Mouse (Mus musculus): ENCODE results near the gene Hmga1. TPM values are rescaled to one million over a fixed set of nuclear protein-coding genes. Genes with fewer than 3 reads are reported as not detected.

Hmga1 gene
- total and polyA plus RNA-seq, 3 experiments = 131 to 1,702 (median 270) TPM

DNA sequence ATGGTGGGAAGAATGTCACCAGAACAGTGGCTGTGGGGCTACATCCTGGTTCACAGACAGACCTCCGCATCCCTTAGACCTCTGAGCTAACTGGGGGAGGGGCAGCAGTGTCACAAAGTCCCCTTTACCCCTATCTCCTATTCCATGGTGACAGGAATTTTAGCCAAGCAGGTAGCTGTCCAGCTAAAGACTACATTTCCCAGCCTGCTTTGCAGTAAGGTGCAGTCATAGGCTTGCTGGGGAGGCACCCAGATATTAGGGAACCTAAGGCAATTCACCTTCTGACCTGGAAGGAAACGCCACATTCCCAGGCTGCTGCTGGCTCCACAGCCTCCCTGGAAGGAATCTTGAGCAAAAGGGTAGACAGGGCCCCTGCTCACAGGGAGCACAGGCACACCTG, 15.0 kb upstream of the Hmga1 start:
- H3K4me1 ChIP-seq (ENCODE audit: insufficient read depth, low read depth, low read length) = peaks cover 7% of the 10 kb centered on the region; the same call in 1 of the 2 replicates
- no peaks in the 10 kb centered on the region for H3K36me3 ChIP-seq (replicated peaks)
- no peaks in the 10 kb centered on the region for H3K9me3 ChIP-seq (replicated peaks)
- no peak for ATAC-seq (ENCODE audit: extremely low read depth, insufficient number of reproducible peaks, low FRiP score, poor library complexity, severe bottlenecking)
- H3K27me3 ChIP-seq (ENCODE audit: insufficient read depth, low read length) = peaks cover 46% of the 10 kb centered on the region
- no peak overlapping the region for H3K4me3 ChIP-seq (ENCODE audit: low read depth, low read length)
- DNase-seq (ENCODE audit: low spot score) = no peak
- TF ChIP-seq TAL1 (conservative IDR thresholded peaks at IDR 0.05; ENCODE audit: low read depth, low read length) (no peak), CTCF (IDR thresholded peaks at IDR 0.05; ENCODE audit: low read depth, low read length) (no peak), GATA1 (IDR thresholded peaks at IDR 0.05; ENCODE audit: borderline replicate concordance, low read length) (no peak), GATA2 (IDR thresholded peaks at IDR 0.05; ENCODE audit: borderline replicate concordance, low read depth, low read length) (no peak), POLR2AphosphoS5 (IDR thresholded peaks at IDR 0.05; ENCODE audit: insufficient replicate concordance, low read depth, low read length) (no peak)

DNA sequence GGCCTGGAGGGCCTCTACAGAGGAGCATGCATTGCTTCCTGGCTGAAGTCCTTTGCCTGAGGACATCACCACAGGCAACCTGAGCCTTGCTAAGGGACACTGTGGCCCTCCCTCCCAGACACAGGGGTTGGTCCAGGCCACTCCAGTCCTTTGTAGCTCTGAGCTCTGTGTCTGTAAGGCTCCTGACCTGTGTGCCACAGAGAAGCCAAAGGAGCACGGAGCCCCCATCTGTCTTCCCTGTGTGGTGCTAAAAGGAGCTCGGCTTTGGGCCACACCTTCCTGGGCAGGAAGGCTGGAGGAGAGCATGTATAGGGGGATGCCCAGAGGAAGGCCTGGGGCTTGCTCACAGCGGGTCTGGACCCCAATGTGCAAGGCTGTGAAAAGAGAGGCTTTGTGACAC, 14.3 kb upstream of the Hmga1 start:
- H3K36me3 ChIP-seq (replicated peaks) = no peaks in the 10 kb centered on the region
- peaks cover 7% of the 10 kb centered on the region; the same call in 1 of the 2 replicates for H3K4me1 ChIP-seq (ENCODE audit: insufficient read depth, low read depth, low read length)
- DNase-seq (ENCODE audit: low spot score) (no peak), ATAC-seq (ENCODE audit: extremely low read depth, insufficient number of reproducible peaks, low FRiP score, poor library complexity, severe bottlenecking) (no peak)
- H3K9me3 ChIP-seq (replicated peaks) = no peaks in the 10 kb centered on the region
- no peak overlapping the region for H3K4me3 ChIP-seq (ENCODE audit: low read depth, low read length)
- TF ChIP-seq CTCF (IDR thresholded peaks at IDR 0.05; ENCODE audit: low read depth, low read length) (no peak), GATA2 (IDR thresholded peaks at IDR 0.05; ENCODE audit: borderline replicate concordance, low read depth, low read length) (no peak), GATA1 (IDR thresholded peaks at IDR 0.05; ENCODE audit: borderline replicate concordance, low read length) (no peak), POLR2AphosphoS5 (IDR thresholded peaks at IDR 0.05; ENCODE audit: insufficient replicate concordance, low read depth, low read length) (no peak), TAL1 (conservative IDR thresholded peaks at IDR 0.05; ENCODE audit: low read depth, low read length) (no peak)
- peaks cover 43% of the 10 kb centered on the region for H3K27me3 ChIP-seq (ENCODE audit: insufficient read depth, low read length)

DNA sequence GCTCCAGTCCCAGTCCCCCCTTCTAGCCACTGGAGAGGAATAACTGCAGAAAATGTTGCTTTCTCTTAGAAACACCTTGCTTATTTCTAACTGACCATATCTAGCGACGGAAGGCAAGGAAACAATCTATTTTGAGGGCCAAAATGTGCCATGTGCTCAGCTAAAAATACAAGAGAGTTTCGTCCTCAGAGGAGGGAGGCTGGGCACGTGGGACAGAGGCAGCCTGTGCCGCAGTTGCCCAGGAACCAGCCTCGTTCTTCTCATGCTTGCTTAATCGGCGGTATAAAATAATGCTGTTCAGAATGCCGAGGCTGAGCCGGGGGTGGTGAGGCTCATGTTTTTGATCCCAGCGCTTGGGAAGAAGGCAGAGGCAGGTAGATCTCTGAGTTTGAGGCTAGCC, 11.7 kb upstream of the Hmga1 start:
- Histone ChIP-seq H3K4me1 (ENCODE audit: insufficient read depth, low read depth, low read length) (peaks cover 18% of the 10 kb centered on the region), H3K36me3 (replicated peaks) (no peaks in the 10 kb centered on the region), H3K4me3 (ENCODE audit: low read depth, low read length) (no peak overlapping the region), H3K9me3 (replicated peaks) (no peaks in the 10 kb centered on the region), H3K27me3 (ENCODE audit: insufficient read depth, low read length) (peaks cover 34% of the 10 kb centered on the region)
- TF ChIP-seq GATA1 (IDR thresholded peaks at IDR 0.05; ENCODE audit: borderline replicate concordance, low read length) (no peak), POLR2AphosphoS5 (IDR thresholded peaks at IDR 0.05; ENCODE audit: insufficient replicate concordance, low read depth, low read length) (no peak), TAL1 (conservative IDR thresholded peaks at IDR 0.05; ENCODE audit: low read depth, low read length) (no peak), GATA2 (IDR thresholded peaks at IDR 0.05; ENCODE audit: borderline replicate concordance, low read depth, low read length) (no peak), CTCF (IDR thresholded peaks at IDR 0.05; ENCODE audit: low read depth, low read length) (no peak)
- no peak for DNase-seq (ENCODE audit: low spot score)
- ATAC-seq (ENCODE audit: extremely low read depth, insufficient number of reproducible peaks, low FRiP score, poor library complexity, severe bottlenecking) = no peak

DNA sequence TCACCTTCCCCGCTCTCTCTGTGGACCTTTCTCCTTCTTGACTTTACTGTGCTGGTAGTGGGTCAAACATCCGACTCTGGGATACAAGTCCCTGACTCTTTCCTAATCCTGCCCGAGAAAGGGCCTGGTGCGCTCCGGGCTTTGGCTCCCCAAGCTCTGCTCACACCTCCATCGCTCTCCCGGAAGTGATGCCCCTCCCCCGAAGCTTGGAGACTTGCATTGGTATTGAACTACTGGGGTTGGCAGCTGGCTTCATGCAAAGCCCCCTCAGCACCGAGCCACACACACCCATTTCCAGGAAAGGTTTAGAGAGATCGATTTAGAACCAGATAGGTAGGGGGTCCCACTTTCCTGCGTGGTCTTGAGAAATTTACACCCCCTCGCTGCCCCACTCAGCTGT, 10.3 kb upstream of the Hmga1 start:
- no peak for DNase-seq (ENCODE audit: low spot score)
- Histone ChIP-seq H3K4me1 (ENCODE audit: insufficient read depth, low read depth, low read length) (peaks cover 29% of the 10 kb centered on the region), H3K27me3 (ENCODE audit: insufficient read depth, low read length) (peaks cover 30% of the 10 kb centered on the region), H3K36me3 (replicated peaks) (no peaks in the 10 kb centered on the region), H3K9me3 (replicated peaks) (no peaks in the 10 kb centered on the region), H3K4me3 (ENCODE audit: low read depth, low read length) (no peak overlapping the region)
- TF ChIP-seq TAL1 (conservative IDR thresholded peaks at IDR 0.05; ENCODE audit: low read depth, low read length) (no peak), GATA2 (IDR thresholded peaks at IDR 0.05; ENCODE audit: borderline replicate concordance, low read depth, low read length) (no peak), POLR2AphosphoS5 (IDR thresholded peaks at IDR 0.05; ENCODE audit: insufficient replicate concordance, low read depth, low read length) (no peak), GATA1 (IDR thresholded peaks at IDR 0.05; ENCODE audit: borderline replicate concordance, low read length) (no peak), CTCF (IDR thresholded peaks at IDR 0.05; ENCODE audit: low read depth, low read length) (no peak)
- no peak for ATAC-seq (ENCODE audit: extremely low read depth, insufficient number of reproducible peaks, low FRiP score, poor library complexity, severe bottlenecking)

DNA sequence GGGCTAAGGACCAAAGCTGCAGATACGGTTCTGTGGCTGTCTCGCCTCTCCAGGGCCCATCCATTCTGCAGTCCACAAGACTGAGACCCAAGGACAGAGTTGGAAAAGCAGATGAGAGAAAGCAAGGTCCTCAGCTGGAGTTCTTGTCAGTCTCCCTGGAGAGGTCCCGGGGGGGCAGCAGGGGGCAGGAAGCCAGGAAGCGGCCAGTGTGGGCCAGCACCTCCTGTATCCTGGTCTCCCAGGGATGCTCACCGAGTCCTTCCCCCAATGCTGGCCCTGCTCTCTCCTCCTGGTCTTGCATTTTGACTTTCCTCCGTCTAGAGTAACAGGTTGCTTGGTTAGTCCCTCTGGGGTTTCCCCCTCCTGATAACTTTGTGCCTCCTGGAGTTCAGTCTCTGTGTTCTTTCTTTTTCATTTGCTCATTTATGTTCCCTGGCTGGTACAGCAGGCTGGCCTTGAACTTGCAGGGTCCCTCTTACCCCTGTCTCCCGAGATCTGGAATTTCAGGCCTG, 9.7 kb upstream of the Hmga1 start:
- no peak for DNase-seq (ENCODE audit: low spot score)
- Histone ChIP-seq H3K27me3 (ENCODE audit: insufficient read depth, low read length) (peaks cover 25% of the 10 kb centered on the region), H3K4me1 (ENCODE audit: insufficient read depth, low read depth, low read length) (peaks cover 31% of the 10 kb centered on the region), H3K9me3 (replicated peaks) (no peaks in the 10 kb centered on the region), H3K36me3 (replicated peaks) (no peaks in the 10 kb centered on the region), H3K4me3 (ENCODE audit: low read depth, low read length) (no peak overlapping the region)
- no peak for TF ChIP-seq TAL1 (conservative IDR thresholded peaks at IDR 0.05; ENCODE audit: low read depth, low read length)
- no peak for TF ChIP-seq GATA1 (IDR thresholded peaks at IDR 0.05; ENCODE audit: borderline replicate concordance, low read length)
- TF ChIP-seq GATA2 (IDR thresholded peaks at IDR 0.05; ENCODE audit: borderline replicate concordance, low read depth, low read length) = no peak
- TF ChIP-seq CTCF (IDR thresholded peaks at IDR 0.05; ENCODE audit: low read depth, low read length) = no peak
- ATAC-seq (ENCODE audit: extremely low read depth, insufficient number of reproducible peaks, low FRiP score, poor library complexity, severe bottlenecking) = no peak

DNA sequence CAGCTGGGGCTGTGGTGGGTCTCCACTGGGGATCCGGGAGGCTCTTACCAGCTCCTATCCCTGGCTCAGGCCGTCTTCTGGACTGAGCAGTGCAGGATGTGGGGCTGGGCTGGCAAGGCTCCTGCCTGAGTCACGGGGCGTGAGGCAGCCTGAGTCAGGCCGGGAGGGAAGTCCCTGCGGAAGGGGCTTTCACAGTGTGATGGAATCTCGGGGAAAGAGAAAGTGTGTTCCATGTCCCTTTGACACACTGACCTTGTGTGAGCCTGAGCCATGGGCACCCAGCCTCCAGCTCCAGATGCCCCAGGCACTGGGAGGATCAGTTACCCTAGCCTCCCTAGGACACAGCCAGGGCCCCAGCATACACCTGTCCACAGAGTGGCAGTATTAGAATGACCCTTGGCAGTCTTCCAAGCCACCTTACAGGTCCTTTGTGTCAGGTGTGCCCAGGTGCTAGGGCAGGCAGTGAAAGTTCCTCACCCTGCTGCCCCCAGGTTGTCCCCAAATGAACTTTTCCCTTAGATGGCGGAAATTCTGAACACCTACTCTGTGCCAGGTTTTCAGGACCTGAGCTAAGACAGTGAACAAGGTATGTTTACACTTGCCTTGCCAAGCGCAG, 8.9 kb upstream of the Hmga1 start:
- peaks cover 1% of the 10 kb centered on the region for H3K36me3 ChIP-seq (replicated peaks)
- no peak overlapping the region for H3K4me3 ChIP-seq (ENCODE audit: low read depth, low read length)
- H3K4me1 ChIP-seq (ENCODE audit: insufficient read depth, low read depth, low read length) = peaks cover 39% of the 10 kb centered on the region
- H3K27me3 ChIP-seq (ENCODE audit: insufficient read depth, low read length) = peaks cover 22% of the 10 kb centered on the region
- TF ChIP-seq TAL1 (conservative IDR thresholded peaks at IDR 0.05; ENCODE audit: low read depth, low read length) (no peak), GATA1 (IDR thresholded peaks at IDR 0.05; ENCODE audit: borderline replicate concordance, low read length) (no peak), GATA2 (IDR thresholded peaks at IDR 0.05; ENCODE audit: borderline replicate concordance, low read depth, low read length) (no peak), POLR2AphosphoS5 (IDR thresholded peaks at IDR 0.05; ENCODE audit: insufficient replicate concordance, low read depth, low read length) (no peak), CTCF (IDR thresholded peaks at IDR 0.05; ENCODE audit: low read depth, low read length) (no peak)
- ATAC-seq (ENCODE audit: extremely low read depth, insufficient number of reproducible peaks, low FRiP score, poor library complexity, severe bottlenecking) (no peak), DNase-seq (ENCODE audit: low spot score) (no peak)
- no peaks in the 10 kb centered on the region for H3K9me3 ChIP-seq (replicated peaks)
